Mouse (Mus musculus) MEL (cell line): ENCODE measurements around the gene Pbp2. TPM values are rescaled to one million over a fixed set of nuclear protein-coding genes. Genes with fewer than 3 reads are reported as not detected.

Source experiments
- DNase-seq: peaks from one replicate; pipeline ENCODE4 v3.0.0; 2011; ENCODE audit warnings: low read depth, low spot score
- H3K27ac ChIP-seq: 2 replicates; pipeline ENCODE4 v1.5.1; 2012; ENCODE audit warnings: low read depth, mild to moderate bottlenecking, control low read depth, low read length, moderate library complexity; ENCODE audit not compliant: control insufficient read depth
- H3K27me3 ChIP-seq, 2 experiments: fragments of 150-350 bp in 1 of 2; sonication (generic) in 1 of 2; 2 replicates each; pipeline ENCODE4 v1.6.1; 2012; ENCODE audit warnings: low read length in 2 of 2, mild to moderate bottlenecking in 2 of 2, improper control_type of control experiment in 1 of 2, moderate library complexity in 1 of 2; ENCODE audit not compliant: insufficient read depth in 2 of 2, control insufficient read depth in 1 of 2
- H3K36me3 ChIP-seq, 2 experiments: 2 replicates each; pipeline ENCODE4 v1.6.1; 2012 to 2014; ENCODE audit warnings: low read length in 2 of 2, improper control_type of control experiment in 1 of 2, inconsistent platforms in 1 of 2, mild to moderate bottlenecking in 1 of 2; ENCODE audit not compliant: insufficient read depth in 2 of 2, control insufficient read depth in 1 of 2
- H3K4me1 ChIP-seq, 2 experiments: fragments of 150-350 bp in 1 of 2; sonication (generic) in 1 of 2; 2 replicates each; pipeline ENCODE4 v1.6.1; 2012; ENCODE audit warnings: low read length in 2 of 2, improper control_type of control experiment in 1 of 2, mild to moderate bottlenecking in 1 of 2; ENCODE audit not compliant: insufficient read depth in 2 of 2, control insufficient read depth in 1 of 2
- H3K4me3 ChIP-seq, 2 experiments: fragments of 150-350 bp in 1 of 2; sonication (generic) in 1 of 2; 2 replicates each; pipeline ENCODE4 v1.5.1; 2012; ENCODE audit warnings: low read depth in 2 of 2, low read length in 2 of 2, mild to moderate bottlenecking in 2 of 2, moderate library complexity in 2 of 2, control low read depth in 1 of 2, improper control_type of control experiment in 1 of 2; ENCODE audit not compliant: control insufficient read depth in 1 of 2, insufficient read depth in 1 of 2
- H3K79me2 ChIP-seq: 2 replicates; pipeline ENCODE4 v1.6.1; 2012; ENCODE audit warnings: mild to moderate bottlenecking, low read length, moderate library complexity; ENCODE audit not compliant: control insufficient read depth, poor library complexity, insufficient read depth
- H3K9ac ChIP-seq: 2 replicates; pipeline ENCODE4 v1.6.1; 2012; ENCODE audit warnings: low read depth, mild to moderate bottlenecking, control low read depth, low read length, moderate library complexity; ENCODE audit not compliant: control insufficient read depth, poor library complexity, severe bottlenecking
- H3K9me3 ChIP-seq: fragments of 150-350 bp; sonication (generic); replicated peaks from 2 replicates; pipeline ENCODE4 v1.6.1; 2012; ENCODE audit warnings: mild to moderate bottlenecking, low read length, improper control_type of control experiment, moderate library complexity; ENCODE audit not compliant: insufficient read depth
- BHLHE40 ChIP-seq: IDR thresholded peaks from 2 replicates; pipeline ENCODE4 v1.6.1; 2012; ENCODE audit warnings: low read depth, mild to moderate bottlenecking, inconsistent platforms, low read length, improper control_type of control experiment, borderline replicate concordance
- CTCF ChIP-seq, 3 experiments: IDR thresholded peaks in 2 of 3; conservative IDR thresholded peaks in 1 of 3; 2 replicates each; pipeline ENCODE4 v1.5.1; 2011 to 2012; ENCODE audit warnings: low read length in 3 of 3, low read depth in 2 of 3, mild to moderate bottlenecking in 2 of 3, improper control_type of control experiment in 1 of 3, inconsistent platforms in 1 of 3, mixed read lengths in 1 of 3, moderate library complexity in 1 of 3; ENCODE audit not compliant: control insufficient read depth in 1 of 3, insufficient read depth in 1 of 3, poor library complexity in 1 of 3, severe bottlenecking in 1 of 3
- ELF1 ChIP-seq: IDR thresholded peaks from 2 replicates; pipeline ENCODE4 v1.6.1; 2014; ENCODE audit warnings: low read depth, mild to moderate bottlenecking, inconsistent platforms, low read length, improper control_type of control experiment, moderate library complexity
- HCFC1 ChIP-seq: IDR thresholded peaks from 2 replicates; pipeline ENCODE4 v1.6.1; 2012; ENCODE audit warnings: low read depth, mild to moderate bottlenecking, inconsistent platforms, low read length, improper control_type of control experiment, moderate library complexity
- MAFK ChIP-seq: IDR thresholded peaks from 2 replicates; pipeline ENCODE4 v1.6.1; 2011; ENCODE audit warnings: low read depth, mild to moderate bottlenecking, low read length, improper control_type of control experiment, borderline replicate concordance
- MAZ ChIP-seq: IDR thresholded peaks from 2 replicates; pipeline ENCODE4 v1.6.1; 2012; ENCODE audit warnings: low read depth, mild to moderate bottlenecking, inconsistent platforms, low read length, improper control_type of control experiment
- MEF2A ChIP-seq: IDR thresholded peaks from 2 replicates; pipeline ENCODE4 v1.6.1; 2014; ENCODE audit warnings: low read depth, mild to moderate bottlenecking, inconsistent platforms, low read length, improper control_type of control experiment; ENCODE audit not compliant: poor library complexity, insufficient replicate concordance, severe bottlenecking; ENCODE audit errors: extremely low read depth
- MXI1 ChIP-seq: IDR thresholded peaks from 2 replicates; pipeline ENCODE4 v1.6.1; 2011; ENCODE audit warnings: mild to moderate bottlenecking, low read depth, low read length, improper control_type of control experiment
- NRF1 ChIP-seq: IDR thresholded peaks from 2 replicates; pipeline ENCODE4 v1.6.1; 2014; ENCODE audit warnings: low read depth, mild to moderate bottlenecking, inconsistent platforms, low read length, improper control_type of control experiment, moderate library complexity; ENCODE audit not compliant: poor library complexity, insufficient read depth, severe bottlenecking
- POLR2AphosphoS2 ChIP-seq: IDR thresholded peaks from 2 replicates; pipeline ENCODE4 v1.6.1; 2011; ENCODE audit warnings: low read length, improper control_type of control experiment
- RAD21 ChIP-seq: IDR thresholded peaks from 2 replicates; pipeline ENCODE4 v1.6.1; 2011; ENCODE audit warnings: mild to moderate bottlenecking, low read depth, low read length, improper control_type of control experiment
- RCOR1 ChIP-seq: IDR thresholded peaks from 2 replicates; pipeline ENCODE4 v1.6.1; 2012; ENCODE audit warnings: low read depth, mild to moderate bottlenecking, inconsistent platforms, low read length, improper control_type of control experiment
- SIN3A ChIP-seq: IDR thresholded peaks from 2 replicates; pipeline ENCODE4 v1.6.1; 2012; ENCODE audit warnings: low read length, improper control_type of control experiment, inconsistent platforms
- SMC3 ChIP-seq: IDR thresholded peaks from 2 replicates; pipeline ENCODE4 v1.6.1; 2011; ENCODE audit warnings: low read depth, low read length, improper control_type of control experiment
- TAL1 ChIP-seq: IDR thresholded peaks from 2 replicates; pipeline ENCODE4 v1.6.1; 2012; ENCODE audit warnings: mild to moderate bottlenecking, inconsistent platforms, low read length, moderate library complexity, mixed read lengths
- TBP ChIP-seq: IDR thresholded peaks from 2 replicates; pipeline ENCODE4 v1.8.0; 2011; ENCODE audit warnings: low read depth, low read length, improper control_type of control experiment
- UBTF ChIP-seq: IDR thresholded peaks from 2 replicates; pipeline ENCODE4 v1.6.1; 2012; ENCODE audit warnings: low read depth, mild to moderate bottlenecking, inconsistent platforms, low read length, improper control_type of control experiment, moderate library complexity, borderline replicate concordance; ENCODE audit not compliant: insufficient read depth
- USF2 ChIP-seq, 2 experiments: IDR thresholded peaks; 2 replicates each; pipeline ENCODE4 v1.6.1; 2011 to 2012; ENCODE audit warnings: improper control_type of control experiment in 2 of 2, low read length in 2 of 2, borderline replicate concordance in 1 of 2, inconsistent platforms in 1 of 2, low read depth in 1 of 2, mild to moderate bottlenecking in 1 of 2; ENCODE audit not compliant: insufficient read depth in 1 of 2
- ZC3H11A ChIP-seq: IDR thresholded peaks from 2 replicates; pipeline ENCODE4 v1.6.1; 2012; ENCODE audit warnings: low read depth, mild to moderate bottlenecking, inconsistent platforms, low read length, improper control_type of control experiment
- ZKSCAN1 ChIP-seq: IDR thresholded peaks from 2 replicates; pipeline ENCODE4 v1.6.1; 2012; ENCODE audit warnings: low read depth, mild to moderate bottlenecking, inconsistent platforms, low read length, improper control_type of control experiment, moderate library complexity
- ZNF384 ChIP-seq: IDR thresholded peaks from 2 replicates; pipeline ENCODE4 v1.6.1; 2012; ENCODE audit warnings: low read depth, mild to moderate bottlenecking, inconsistent platforms, low read length, improper control_type of control experiment
- polyA plus RNA-seq, 2 experiments: library from polyadenylated mRNA; stranded (reverse) in 1 of 2; unstranded in 1 of 2; fragments of >175 nt in 1 of 2; fragments of >200 nt in 1 of 2; gene quantifications; 2 replicates each; pipeline versions ENCODE4 v1.2.1 to v1.2.4; 2012; ENCODE audit warnings: low replicate concordance in 2 of 2, low read depth in 1 of 2; ENCODE audit not compliant: insufficient read length in 2 of 2, insufficient read depth in 1 of 2, missing spikeins in 1 of 2
- total RNA-seq: library from RNA; depleted of rRNA; stranded (reverse); fragments of 300-350 nt; gene quantifications from 2 replicates; pipeline ENCODE4 v1.2.3, GENCODE M21; 2012; rRNA removed

Pbp2 gene
- total RNA-seq (not detected in 2 replicates), polyA plus RNA-seq (not detected)

DNA sequence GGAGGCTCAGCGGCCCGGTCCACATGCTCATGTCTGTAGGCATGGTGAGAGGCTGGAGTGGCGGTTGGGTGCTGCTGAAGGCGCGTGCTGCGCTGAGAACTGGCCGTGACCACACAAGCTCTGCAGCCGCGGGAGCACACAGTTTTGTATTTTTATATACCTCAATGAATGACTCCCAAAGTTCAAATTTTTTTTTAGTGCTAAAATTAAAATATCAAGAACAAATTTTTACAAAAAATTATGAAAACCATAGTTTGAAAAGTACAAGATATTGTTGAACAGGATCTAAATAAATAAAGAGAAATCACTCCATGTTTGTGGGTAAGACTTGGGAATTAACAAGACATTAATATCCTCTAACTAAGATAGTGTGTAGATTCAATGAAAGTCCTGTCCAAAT, at the start of gene Pbp2:
Gene Pbp2, minus strand, starts transcription at position 101 of the 400 bp plus-strand sequence.
- Histone ChIP-seq H3K79me2 (no peaks in the 10 kb centered on the region), H3K9me3 (no peaks in the 10 kb centered on the region), H3K4me3 (no peak within 1 kb of the TSS), H3K4me1 (no peaks in the 10 kb centered on the region), H3K27me3 (no peaks in the 10 kb centered on the region), H3K9ac (no peak within 1 kb of the TSS), H3K36me3 (no peaks in the 10 kb centered on the region), H3K27ac (no peak within 1 kb of the TSS)
- TF ChIP-seq ZC3H11A = no peak
- no peak for TF ChIP-seq BHLHE40
- TF ChIP-seq ELF1 = no peak
- no peak for TF ChIP-seq MEF2A
- TF ChIP-seq POLR2AphosphoS2 = no peak
- no peak for TF ChIP-seq USF2 (IDR thresholded peaks at IDR 0.05; ENCODE audit: borderline replicate concordance in 1 of 2, insufficient read depth in 1 of 2, low read depth in 1 of 2, low read length in 2 of 2)
- no peak for TF ChIP-seq TBP
- no peak for TF ChIP-seq CTCF (IDR thresholded peaks at IDR 0.05 in 2 of 3, conservative IDR thresholded peaks at IDR 0.05 in 1 of 3; ENCODE audit: control insufficient read depth in 1 of 3, insufficient read depth in 1 of 3, low read depth in 2 of 3, low read length in 3 of 3, poor library complexity in 1 of 3, severe bottlenecking in 1 of 3)
- TF ChIP-seq ZKSCAN1 = no peak
- TF ChIP-seq ZNF384 = no peak
- TF ChIP-seq NRF1 = no peak
- no peak for TF ChIP-seq RCOR1
- TF ChIP-seq RAD21 = no peak
- no peak for TF ChIP-seq UBTF
- no peak for TF ChIP-seq MAFK
- no peak for TF ChIP-seq MXI1
- TF ChIP-seq SMC3 = no peak
- no peak for TF ChIP-seq HCFC1
- no peak for TF ChIP-seq MAZ
- TF ChIP-seq SIN3A = no peak
- no peak for DNase-seq

GRCm38 (mm10) chr6:135354953-135355352, 44.7 kb upstream of the Pbp2 start:
- H3K36me3 ChIP-seq = no peaks in the 10 kb centered on the region
- H3K9ac ChIP-seq = no peak overlapping the region
- no peak for TF ChIP-seq TAL1
- no peak for DNase-seq
- H3K79me2 ChIP-seq = no peaks in the 10 kb centered on the region
- H3K9me3 ChIP-seq = no peaks in the 10 kb centered on the region
- H3K27ac ChIP-seq = no peak overlapping the region
- no peaks in the 10 kb centered on the region for H3K4me1 ChIP-seq
- H3K27me3 ChIP-seq = no peaks in the 10 kb centered on the region
- H3K4me3 ChIP-seq = no peak overlapping the region
